Mouse (Mus musculus): ENCODE data around the gene Efcab14. TPM values are rescaled to one million over a fixed set of nuclear protein-coding genes. Genes with fewer than 3 reads are reported as not detected.
A peak's percentile ranks its signal among the peaks of the same experiment; 100 is the strongest.

Efcab14 gene
- total and polyA plus RNA-seq, 3 experiments = 18.6 to 113 (median 32.8) TPM

DNA sequence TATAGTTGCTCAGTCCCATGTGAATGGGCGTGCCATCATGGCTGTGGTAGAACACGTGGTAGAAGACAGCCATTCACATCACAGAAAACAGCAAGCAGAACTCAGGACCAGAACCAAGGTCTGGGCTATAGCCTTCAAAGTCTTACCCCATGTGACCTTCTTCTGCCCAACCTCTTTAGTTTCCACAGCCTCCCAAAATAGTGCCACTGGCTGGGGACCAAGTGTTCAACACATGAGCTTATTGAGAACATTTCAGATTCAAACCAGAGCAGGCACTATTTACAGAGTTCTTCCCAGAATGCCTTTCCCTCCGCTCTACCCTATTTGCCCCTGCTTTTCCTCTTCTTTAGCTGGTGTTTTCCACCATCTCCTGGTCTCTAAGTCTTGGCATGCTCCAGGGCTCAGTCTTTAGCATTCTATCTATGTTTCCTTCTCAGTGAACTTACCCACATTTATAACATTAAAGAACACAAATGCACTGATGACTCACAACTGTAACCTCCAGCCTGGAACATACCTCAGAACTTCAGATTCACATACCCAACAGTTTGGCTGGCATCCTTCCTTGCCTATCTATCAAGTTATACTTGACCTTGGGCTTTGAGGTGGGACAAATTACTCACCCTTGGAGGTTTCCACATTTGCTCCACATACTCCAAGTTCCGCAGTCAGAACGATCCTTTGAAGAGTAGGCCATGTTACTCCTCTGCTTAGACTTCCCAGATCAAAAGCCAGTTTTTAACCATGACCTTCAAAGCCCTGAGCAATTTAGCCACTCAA is 44.7 kb downstream of the Efcab14 start:
- no peak for DNase-seq (ENCODE audit: low spot score)
- Histone ChIP-seq H3K9me3 (replicated peaks) (no peaks in the 10 kb centered on the region), H3K4me1 (ENCODE audit: insufficient read depth, low read depth, low read length) (peaks cover 15% of the 10 kb centered on the region), H3K4me3 (ENCODE audit: low read depth, low read length) (no peak overlapping the region), H3K27me3 (ENCODE audit: insufficient read depth, low read length) (peaks cover 7% of the 10 kb centered on the region; the same call in 1 of the 2 replicates), H3K36me3 (replicated peaks) (peaks cover 13% of the 10 kb centered on the region)
- no peak for ATAC-seq (ENCODE audit: extremely low read depth, insufficient number of reproducible peaks, low FRiP score, poor library complexity, severe bottlenecking)
- TF ChIP-seq GATA1 (IDR thresholded peaks at IDR 0.05; ENCODE audit: borderline replicate concordance, low read length) (no peak), TAL1 (conservative IDR thresholded peaks at IDR 0.05; ENCODE audit: low read depth, low read length) (no peak), CTCF (IDR thresholded peaks at IDR 0.05; ENCODE audit: low read depth, low read length) (no peak), POLR2AphosphoS5 (IDR thresholded peaks at IDR 0.05; ENCODE audit: insufficient replicate concordance, low read depth, low read length) (no peak), GATA2 (IDR thresholded peaks at IDR 0.05; ENCODE audit: borderline replicate concordance, low read depth, low read length) (no peak)

DNA sequence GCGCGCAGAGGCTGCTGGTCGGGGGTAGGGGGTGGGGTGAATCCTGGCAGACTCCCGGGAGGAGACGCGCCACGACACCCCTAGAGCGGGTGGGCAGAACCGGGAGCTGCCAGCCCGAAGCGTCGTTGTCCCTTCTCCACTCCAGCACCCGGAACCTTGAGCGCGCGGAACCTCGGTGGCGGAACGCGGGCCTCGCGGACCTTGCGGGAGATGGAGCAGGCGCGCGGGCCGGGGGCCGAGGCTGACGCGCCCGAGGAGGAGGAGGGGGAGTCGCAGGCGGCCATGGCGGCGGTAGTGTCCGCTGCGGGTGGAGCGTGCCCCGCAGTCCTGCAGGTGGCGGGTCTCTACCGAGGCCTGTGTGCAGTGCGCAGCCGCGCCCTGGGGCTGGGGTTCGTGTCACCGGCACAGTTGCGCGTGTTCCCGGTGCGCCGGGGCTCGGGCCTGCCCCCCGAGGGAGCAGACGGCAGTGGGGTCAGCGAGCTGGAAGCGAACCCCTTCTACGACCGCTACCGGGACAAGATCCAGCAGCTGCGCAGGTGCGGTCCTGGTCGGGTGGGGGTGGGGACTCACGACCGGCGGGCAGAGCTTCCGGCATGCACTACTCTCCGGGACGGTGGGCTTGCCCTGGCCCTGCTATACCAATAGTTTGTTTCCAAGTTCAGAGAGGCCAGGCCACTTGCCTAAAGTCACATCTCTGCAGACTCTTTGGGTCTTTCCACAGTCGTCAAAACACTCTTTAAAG is 47.4 kb downstream of the Efcab14 start, which contains the start of gene Atpaf1:
Gene Atpaf1 (plus strand): TSS at position 44 of the 742 bp plus-strand sequence.
- peak within 1 kb of the TSS; percentile 80 for H3K4me3 ChIP-seq (ENCODE audit: low read depth, low read length)
- DNase-seq (ENCODE audit: low spot score) = peak; percentile 51
- H3K9me3 ChIP-seq (replicated peaks) = no peaks in the 10 kb centered on the region
- H3K36me3 ChIP-seq (replicated peaks) = peaks cover 28% of the 10 kb centered on the region
- TF ChIP-seq GATA2 (IDR thresholded peaks at IDR 0.05; ENCODE audit: borderline replicate concordance, low read depth, low read length) = no peak
- TF ChIP-seq CTCF (IDR thresholded peaks at IDR 0.05; ENCODE audit: low read depth, low read length) = no peak
- TF ChIP-seq TAL1 (conservative IDR thresholded peaks at IDR 0.05; ENCODE audit: low read depth, low read length) = no peak
- no peak for TF ChIP-seq POLR2AphosphoS5 (IDR thresholded peaks at IDR 0.05; ENCODE audit: insufficient replicate concordance, low read depth, low read length)
- TF ChIP-seq GATA1 (IDR thresholded peaks at IDR 0.05; ENCODE audit: borderline replicate concordance, low read length) = no peak
- H3K4me1 ChIP-seq (ENCODE audit: insufficient read depth, low read depth, low read length) = peaks cover 15% of the 10 kb centered on the region
- H3K27me3 ChIP-seq (ENCODE audit: insufficient read depth, low read length) = peaks cover 7% of the 10 kb centered on the region; the same call in 1 of the 2 replicates
- peak; percentile 22; the same call in 1 of the 2 replicates for ATAC-seq (ENCODE audit: extremely low read depth, insufficient number of reproducible peaks, low FRiP score, poor library complexity, severe bottlenecking)

DNA sequence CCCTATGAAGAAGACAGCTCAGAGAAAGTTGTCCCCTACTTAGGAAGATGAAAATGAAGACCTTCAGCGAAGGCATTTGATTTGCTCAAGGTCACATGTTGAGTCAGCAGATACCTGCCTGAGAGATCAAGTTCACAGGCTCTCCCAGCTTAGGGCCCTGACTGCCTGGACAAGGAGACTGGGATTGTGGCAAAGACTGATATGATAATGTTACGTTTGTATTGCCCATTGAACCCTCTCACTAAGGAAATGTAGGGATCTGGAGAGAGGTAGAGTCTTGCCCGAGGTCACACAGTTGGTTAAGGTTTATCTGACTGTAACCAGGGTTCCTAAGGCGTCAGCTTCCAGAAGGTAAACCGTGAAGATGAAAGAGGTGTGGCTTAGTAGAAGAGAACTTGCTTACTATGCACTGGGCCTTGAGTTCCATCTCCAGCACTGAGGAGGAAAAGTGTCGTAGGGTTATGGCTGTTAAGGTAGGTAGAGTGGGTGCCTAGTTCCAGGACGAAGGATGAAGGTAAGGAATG is 48.0 kb downstream of the Efcab14 start:
- Histone ChIP-seq H3K4me1 (ENCODE audit: insufficient read depth, low read depth, low read length) (peaks cover 15% of the 10 kb centered on the region), H3K4me3 (ENCODE audit: low read depth, low read length) (peak overlapping the region; percentile 80), H3K27me3 (ENCODE audit: insufficient read depth, low read length) (peaks cover 7% of the 10 kb centered on the region; the same call in 1 of the 2 replicates), H3K9me3 (replicated peaks) (no peaks in the 10 kb centered on the region), H3K36me3 (replicated peaks) (peaks cover 31% of the 10 kb centered on the region)
- ATAC-seq (ENCODE audit: extremely low read depth, insufficient number of reproducible peaks, low FRiP score, poor library complexity, severe bottlenecking) = 0 out of 2 replicates have a peak, but pooled peaks have one; percentile 8
- TF ChIP-seq CTCF (IDR thresholded peaks at IDR 0.05; ENCODE audit: low read depth, low read length) (no peak), GATA2 (IDR thresholded peaks at IDR 0.05; ENCODE audit: borderline replicate concordance, low read depth, low read length) (no peak), POLR2AphosphoS5 (IDR thresholded peaks at IDR 0.05; ENCODE audit: insufficient replicate concordance, low read depth, low read length) (no peak), TAL1 (conservative IDR thresholded peaks at IDR 0.05; ENCODE audit: low read depth, low read length) (no peak), GATA1 (IDR thresholded peaks at IDR 0.05; ENCODE audit: borderline replicate concordance, low read length) (no peak)
- DNase-seq (ENCODE audit: low spot score) = no peak

- Histone ChIP-seq H3K27me3 (ENCODE audit: insufficient read depth, low read length) (no peaks in the 10 kb centered on the region), H3K4me3 (ENCODE audit: low read depth, low read length) (no peak overlapping the region), H3K4me1 (ENCODE audit: insufficient read depth, low read depth, low read length) (peaks cover 3% of the 10 kb centered on the region), H3K36me3 (replicated peaks) (peaks cover 64% of the 10 kb centered on the region), H3K9me3 (replicated peaks) (no peaks in the 10 kb centered on the region)
- ATAC-seq (ENCODE audit: extremely low read depth, insufficient number of reproducible peaks, low FRiP score, poor library complexity, severe bottlenecking) (no peak), DNase-seq (ENCODE audit: low spot score) (no peak)
- TF ChIP-seq TAL1 (conservative IDR thresholded peaks at IDR 0.05; ENCODE audit: low read depth, low read length) (no peak), GATA2 (IDR thresholded peaks at IDR 0.05; ENCODE audit: borderline replicate concordance, low read depth, low read length) (no peak), POLR2AphosphoS5 (IDR thresholded peaks at IDR 0.05; ENCODE audit: insufficient replicate concordance, low read depth, low read length) (no peak), GATA1 (IDR thresholded peaks at IDR 0.05; ENCODE audit: borderline replicate concordance, low read length) (no peak), CTCF (IDR thresholded peaks at IDR 0.05; ENCODE audit: low read depth, low read length) (no peak)
These were observed 53.3 kb downstream of the Efcab14 start for GRCm38 (mm10) chr4:115790864-115791263.

GRCm38 (mm10) chr4:115795360-115795759 is 57.8 kb downstream of the Efcab14 start:
- ATAC-seq (ENCODE audit: extremely low read depth, insufficient number of reproducible peaks, low FRiP score, poor library complexity, severe bottlenecking) (no peak), DNase-seq (ENCODE audit: low spot score) (no peak)
- no peaks in the 10 kb centered on the region for H3K27me3 ChIP-seq (ENCODE audit: insufficient read depth, low read length)
- no peak for TF ChIP-seq GATA1 (IDR thresholded peaks at IDR 0.05; ENCODE audit: borderline replicate concordance, low read length)
- no peak for TF ChIP-seq GATA2 (IDR thresholded peaks at IDR 0.05; ENCODE audit: borderline replicate concordance, low read depth, low read length)
- TF ChIP-seq CTCF (IDR thresholded peaks at IDR 0.05; ENCODE audit: low read depth, low read length) = no peak
- TF ChIP-seq POLR2AphosphoS5 (IDR thresholded peaks at IDR 0.05; ENCODE audit: insufficient replicate concordance, low read depth, low read length) = no peak
- TF ChIP-seq TAL1 (conservative IDR thresholded peaks at IDR 0.05; ENCODE audit: low read depth, low read length) = no peak
- 0 out of 2 replicates have a peak, but pooled peaks cover 2% of the 10 kb centered on the region for H3K4me1 ChIP-seq (ENCODE audit: insufficient read depth, low read depth, low read length)
- peaks cover 65% of the 10 kb centered on the region for H3K36me3 ChIP-seq (replicated peaks)
- no peaks in the 10 kb centered on the region for H3K9me3 ChIP-seq (replicated peaks)
- no peak overlapping the region for H3K4me3 ChIP-seq (ENCODE audit: low read depth, low read length)

All from G1E (cell line).